Mouse (Mus musculus): ENCODE data around the gene Prpf8. TPM values are rescaled to one million over a fixed set of nuclear protein-coding genes. Genes with fewer than 3 reads are reported as not detected.

Gene Prpf8
- polyA plus RNA-seq (2012; rRNA removed): 112 and 116 TPM in 2 replicates

DNA sequence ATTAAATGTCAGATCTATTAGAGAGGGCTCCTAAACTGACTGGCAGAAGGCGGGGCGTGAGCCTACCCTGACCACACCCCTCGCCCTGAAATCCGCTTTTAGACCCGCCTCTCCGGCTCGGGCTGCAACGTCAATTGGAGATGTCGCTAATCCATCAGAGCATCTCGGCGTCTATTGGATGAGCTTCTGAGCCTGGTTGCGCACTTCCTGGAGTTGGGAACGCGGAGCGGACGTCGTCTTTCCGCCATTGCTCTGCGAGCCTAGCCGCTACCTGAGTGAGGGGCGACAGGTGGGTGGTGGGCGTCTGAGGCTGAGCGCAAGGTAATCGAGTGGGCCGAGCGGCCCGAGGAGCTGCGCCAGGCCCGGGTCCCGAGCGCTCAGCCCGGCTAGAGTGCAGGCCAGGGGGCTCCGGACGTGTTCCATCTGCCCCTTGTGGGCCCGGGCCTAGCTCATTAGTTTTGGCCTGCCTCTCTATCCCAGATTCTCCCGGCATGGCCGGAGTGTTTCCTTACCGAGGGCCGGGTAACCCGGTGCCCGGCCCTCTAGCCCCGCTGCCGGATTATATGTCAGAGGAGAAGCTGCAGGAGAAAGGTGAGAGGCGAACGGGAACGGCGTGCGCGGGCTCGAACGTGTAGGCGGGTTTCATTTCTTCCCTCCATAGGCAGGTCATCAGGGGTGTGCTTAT lies at the start of gene Prpf8:
TSS of gene Prpf8 (plus strand) at position 216 of the 685 bp plus-strand sequence.

GRCm38 (mm10) chr11:75439363-75439762 lies 47.3 kb upstream of the Prpf8 start, which contains the start of gene Serpinf2:
Gene Serpinf2 (minus strand): TSS chr11:75439591.

DNA sequence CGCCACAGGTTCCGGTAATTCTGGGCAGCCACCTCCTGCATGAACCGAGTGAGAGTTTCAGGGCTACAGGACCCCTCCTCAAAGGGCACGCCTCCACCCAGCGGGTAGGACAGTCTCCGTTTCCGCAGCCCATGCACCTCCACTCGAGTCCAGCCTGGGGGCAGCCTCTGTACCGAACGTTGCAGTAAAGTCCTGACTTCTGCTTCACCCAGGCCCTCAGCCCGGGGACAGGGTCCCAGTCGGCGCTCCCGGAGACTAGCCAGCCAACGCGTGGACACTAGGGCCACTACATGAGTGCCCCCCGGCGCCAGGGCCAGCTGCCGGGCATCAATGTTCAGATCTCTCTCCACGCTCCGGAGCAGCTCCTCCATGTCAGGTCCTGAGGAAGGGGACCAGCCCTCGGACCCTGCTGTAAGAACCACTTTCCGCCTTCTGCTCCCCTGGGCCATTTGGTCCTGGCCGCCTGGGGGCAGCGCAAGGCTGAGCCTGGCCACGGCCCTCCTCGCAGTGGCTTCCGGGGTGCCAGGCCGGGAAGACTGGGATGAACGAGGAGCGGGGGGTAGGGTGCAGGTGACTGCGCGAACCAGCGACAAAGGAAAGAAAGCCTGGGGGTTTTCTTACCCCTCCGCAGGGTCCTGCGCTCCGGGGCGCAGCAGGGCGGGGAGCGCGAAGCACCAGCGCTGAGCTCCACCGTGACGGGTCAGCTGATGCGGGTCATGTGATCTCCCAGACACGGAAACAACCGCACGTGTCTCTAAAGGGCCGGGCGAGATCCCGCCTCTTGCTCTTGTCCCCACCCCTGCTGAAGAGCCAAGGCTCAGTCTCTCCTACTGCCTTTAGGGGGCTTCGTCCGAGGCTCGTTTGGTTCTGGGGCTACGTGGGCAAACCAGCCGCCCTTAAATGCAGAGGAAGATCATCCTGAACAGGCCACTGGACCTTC lies 32.4 kb upstream of the Prpf8 start, which contains the start of gene Wdr81:
TSS of gene Wdr81 (minus strand) at position 727 of the 940 bp plus-strand sequence.

GRCm38 (mm10) chr11:75460844-75461742 lies 25.5 kb upstream of the Prpf8 start, which contains the start of gene Tlcd2:
Gene Tlcd2 (plus strand): TSS chr11:75461715.

DNA sequence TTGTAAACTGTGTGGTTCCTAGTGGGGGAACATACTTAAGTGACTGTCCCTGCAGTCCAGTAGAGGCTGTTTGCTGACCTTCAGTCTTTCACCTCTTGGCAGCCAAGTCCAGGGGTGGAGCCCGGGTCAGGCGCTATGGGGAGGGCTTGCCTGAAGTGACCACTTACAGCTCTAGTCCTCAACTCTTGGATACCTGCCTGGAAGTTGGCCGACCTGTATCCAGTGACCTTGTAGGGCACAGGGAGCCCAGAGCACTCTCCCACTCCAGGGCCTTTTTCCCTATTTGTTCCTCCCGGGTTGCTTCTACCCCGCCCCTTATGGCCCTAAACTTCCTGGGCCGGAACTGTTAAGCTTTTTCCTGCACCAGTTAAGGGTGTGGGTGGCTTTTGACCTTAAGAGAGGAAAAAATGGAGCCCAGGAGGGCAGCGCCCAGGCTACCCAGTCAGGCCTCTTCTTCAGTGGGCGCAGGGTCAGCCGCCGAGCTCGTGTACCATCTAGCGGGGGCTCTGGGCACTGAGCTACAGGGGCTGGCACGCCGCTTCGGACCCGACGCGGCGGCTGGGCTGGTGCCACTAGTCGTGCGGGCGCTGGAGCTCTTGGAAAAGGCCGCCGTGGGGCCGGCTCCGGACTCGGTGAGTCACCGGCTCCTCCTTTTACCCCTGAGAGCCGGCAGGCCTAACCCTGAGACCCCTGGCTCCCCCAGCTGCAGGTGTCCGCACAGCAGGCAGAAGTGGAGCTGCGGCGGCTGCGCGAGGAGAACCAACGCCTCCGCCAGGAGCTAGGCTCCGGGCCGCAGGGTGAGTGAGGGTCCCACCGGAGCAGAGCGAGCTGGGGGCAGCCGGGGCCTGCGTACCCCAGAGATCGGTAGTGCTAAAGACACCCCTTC lies 23.4 kb downstream of the Prpf8 start, which contains the start of gene Rilp:
TSS of gene Rilp (plus strand) at position 354 of the 886 bp plus-strand sequence.

GRCm38 (mm10) chr11:75513336-75513735 lies 26.7 kb downstream of the Prpf8 start, which contains the start of gene Scarf1:
Gene Scarf1 (plus strand): TSS chr11:75513540.

GRCm38 (mm10) chr11:75531469-75532242 lies 45.0 kb downstream of the Prpf8 start, which contains the start of gene Slc43a2:
Gene Slc43a2 (plus strand): TSS chr11:75531694.

Other genes starting within 250 kb of the Prpf8 start
- 32.6 and 33.6 TPM in 2 replicates for gene Rpa1, start 138.5 kb upstream of the Prpf8 start, polyA plus RNA-seq (2012; rRNA removed)
- 10.7 and 11.0 TPM in 2 replicates for gene Smyd4, start 138.4 kb upstream of the Prpf8 start, polyA plus RNA-seq (2012; rRNA removed)
- 11.1 and 24.4 TPM in 2 replicates for gene Serpinf1, start 64.1 kb upstream of the Prpf8 start, polyA plus RNA-seq (2012; rRNA removed)
- gene Serpinf2, start 47.2 kb upstream of the Prpf8 start, polyA plus RNA-seq (2012; rRNA removed): 0.10 and 0.17 TPM in 2 replicates
- gene Wdr81, start 32.1 kb upstream of the Prpf8 start, polyA plus RNA-seq (2012; rRNA removed): 8.5 and 9.2 TPM in 2 replicates
- 0.54 and 0.78 TPM in 2 replicates for gene Tlcd2, start 25.1 kb upstream of the Prpf8 start, polyA plus RNA-seq (2012; rRNA removed)
- 1.6 and 2.2 TPM in 2 replicates for gene Rilp, start 23.3 kb downstream of the Prpf8 start, polyA plus RNA-seq (2012; rRNA removed)
- gene Scarf1, start 26.7 kb downstream of the Prpf8 start, polyA plus RNA-seq (2012; rRNA removed): 3.5 and 3.6 TPM in 2 replicates
- gene Slc43a2, start 44.9 kb downstream of the Prpf8 start, polyA plus RNA-seq (2012; rRNA removed): 20.9 and 21.9 TPM in 2 replicates
- 155 and 157 TPM in 2 replicates for gene Pitpna, start 101.3 kb downstream of the Prpf8 start, polyA plus RNA-seq (2012; rRNA removed)
- gene Inpp5k, start 144.2 kb downstream of the Prpf8 start, polyA plus RNA-seq (2012; rRNA removed): 59.9 and 63.8 TPM in 2 replicates
- 23.7 and 25.9 TPM in 2 replicates for gene Myo1c, start 163.7 kb downstream of the Prpf8 start, polyA plus RNA-seq (2012; rRNA removed)
- gene Crk, start 192.4 kb downstream of the Prpf8 start, polyA plus RNA-seq (2012; rRNA removed): 83.2 and 89.4 TPM in 2 replicates
- gene Ywhae, start 246.1 kb downstream of the Prpf8 start, polyA plus RNA-seq (2012; rRNA removed): 1,397 and 1,405 TPM in 2 replicates